Mouse (Mus musculus) small intestine, adult 2 months (tissue): ENCODE results near the gene Rhbdf2. TPM values are rescaled to one million over a fixed set of nuclear protein-coding genes. Genes with fewer than 3 reads are reported as not detected.
A peak's percentile ranks its signal among the peaks of the same experiment; 100 is the strongest.

ENCODE experiments used
- H3K27ac ChIP-seq: fragments of 200-500 bp; 2 replicates; pipeline ENCODE4 v1.5.1; 2012; ENCODE audit warnings: low read depth, low read length, control low read depth, inconsistent platforms; ENCODE audit not compliant: insufficient read depth
- H3K27me3 ChIP-seq: fragments of 200-500 bp; 2 replicates; pipeline ENCODE4 v1.6.1; 2012; ENCODE audit warnings: mild to moderate bottlenecking, moderate library complexity, low read length, inconsistent platforms; ENCODE audit not compliant: control insufficient read depth, insufficient read depth
- H3K36me3 ChIP-seq: fragments of 200-500 bp; 2 replicates; pipeline ENCODE4 v1.6.1; 2012; ENCODE audit warnings: mild to moderate bottlenecking, low read length, control low read depth, inconsistent platforms; ENCODE audit not compliant: control insufficient read depth, insufficient read depth
- H3K4me1 ChIP-seq: fragments of 200-500 bp; 2 replicates; pipeline ENCODE4 v1.6.1; 2012; ENCODE audit warnings: low read length, inconsistent platforms, mixed read lengths; ENCODE audit not compliant: control insufficient read depth, insufficient read depth, insufficient read length
- H3K4me3 ChIP-seq: fragments of 200-500 bp; 2 replicates; pipeline ENCODE4 v1.5.1; 2012; ENCODE audit warnings: low read depth, mild to moderate bottlenecking, control low read depth, inconsistent platforms, low read length, moderate library complexity
- CTCF ChIP-seq: fragments of 200-500 bp; IDR thresholded peaks from 2 replicates; pipeline ENCODE4 v1.5.1; 2012; ENCODE audit warnings: low read depth, mild to moderate bottlenecking, control low read depth, inconsistent platforms, low read length, moderate library complexity, mixed read lengths; ENCODE audit not compliant: insufficient replicate concordance, insufficient read length; ENCODE audit errors: extremely low read depth
- POLR2A ChIP-seq: fragments of 200-500 bp; IDR thresholded peaks from 2 replicates; pipeline ENCODE4 v1.6.1; 2012; ENCODE audit warnings: low read depth, mild to moderate bottlenecking, control low read depth, inconsistent platforms, low read length, moderate library complexity
- WGBS: fragments of 180-500 bp; shearing (Covaris S2); methylation state at CpG from one replicate; pipeline ENCODE4 v1.1.7; 2018; 5-methylcytosine and 5-hydroxymethylcytosine counted together
- polyA plus RNA-seq: library from polyadenylated mRNA; depleted of rRNA; stranded (reverse); fragments of >200 nt; gene quantifications from 2 replicates; pipeline ENCODE4 v1.2.3, GENCODE M21; 2012

Rhbdf2 gene
- polyA plus RNA-seq, 1 experiment: 40.8 TPM

- Histone ChIP-seq H3K4me3 (no peak overlapping the region), H3K36me3 (no peaks in the 10 kb centered on the region), H3K4me1 (peaks cover 68% of the 10 kb centered on the region), H3K27me3 (no peaks in the 10 kb centered on the region), H3K27ac (no peak overlapping the region)
- WGBS: 23% methylated on average over 9 of the region's 9 CpGs
- TF ChIP-seq CTCF: no peak
- no peak for TF ChIP-seq POLR2A
These were observed 6.7 kb downstream of the Rhbdf2 start for GRCm38 (mm10) chr11:116620073-116620472.

- H3K27me3 ChIP-seq: no peaks in the 10 kb centered on the region
- no peak overlapping the region for H3K4me3 ChIP-seq
- TF ChIP-seq POLR2A (no peak), CTCF (no peak)
- H3K36me3 ChIP-seq: no peaks in the 10 kb centered on the region
- whole genome bisulfite sequencing: 43% methylated on average over 8 of the region's 8 CpGs
- H3K27ac ChIP-seq: no peak overlapping the region
- H3K4me1 ChIP-seq: peaks cover 73% of the 10 kb centered on the region
These were observed 7.3 kb downstream of the Rhbdf2 start for GRCm38 (mm10) chr11:116619561-116619960.

- peaks cover 76% of the 10 kb centered on the region for H3K4me1 ChIP-seq
- no peaks in the 10 kb centered on the region for H3K36me3 ChIP-seq
- H3K27me3 ChIP-seq: no peaks in the 10 kb centered on the region
- 48% methylated on average over 7 of the region's 7 CpGs for WGBS
- H3K27ac ChIP-seq: no peak overlapping the region
- no peak overlapping the region for H3K4me3 ChIP-seq
- TF ChIP-seq CTCF (no peak), POLR2A (no peak)
These were observed 7.7 kb downstream of the Rhbdf2 start for GRCm38 (mm10) chr11:116619156-116619555.

GRCm38 (mm10) chr11:116618666-116619065 is 8.2 kb downstream of the Rhbdf2 start:
- no peaks in the 10 kb centered on the region for H3K27me3 ChIP-seq
- WGBS: 91% methylated on average over 7 of the region's 7 CpGs
- H3K27ac ChIP-seq: no peak overlapping the region
- no peaks in the 10 kb centered on the region for H3K36me3 ChIP-seq
- peaks cover 76% of the 10 kb centered on the region for H3K4me1 ChIP-seq
- TF ChIP-seq POLR2A: no peak
- no peak for TF ChIP-seq CTCF
- H3K4me3 ChIP-seq: no peak overlapping the region

GRCm38 (mm10) chr11:116617641-116618040 is 9.2 kb downstream of the Rhbdf2 start:
- H3K36me3 ChIP-seq: no peaks in the 10 kb centered on the region
- H3K4me1 ChIP-seq: peaks cover 72% of the 10 kb centered on the region
- no peak overlapping the region for H3K4me3 ChIP-seq
- no peak for TF ChIP-seq CTCF
- TF ChIP-seq POLR2A: no peak
- 71% methylated on average over 7 of the region's 7 CpGs for WGBS
- H3K27me3 ChIP-seq: no peaks in the 10 kb centered on the region
- no peak overlapping the region for H3K27ac ChIP-seq

GRCm38 (mm10) chr11:116616438-116617118 is 10.2 kb downstream of the Rhbdf2 start:
- 60% methylated on average over 10 of the region's 10 CpGs for WGBS
- H3K4me3 ChIP-seq: no peak overlapping the region
- peaks cover 62% of the 10 kb centered on the region for H3K4me1 ChIP-seq
- peak overlapping the region; percentile 66 for H3K27ac ChIP-seq
- H3K36me3 ChIP-seq: no peaks in the 10 kb centered on the region
- no peaks in the 10 kb centered on the region for H3K27me3 ChIP-seq
- no peak for TF ChIP-seq CTCF
- no peak for TF ChIP-seq POLR2A

GRCm38 (mm10) chr11:116615735-116616437 is 10.9 kb downstream of the Rhbdf2 start:
- Histone ChIP-seq H3K4me3 (peak overlapping the region; percentile 35), H3K4me1 (peaks cover 56% of the 10 kb centered on the region), H3K36me3 (no peaks in the 10 kb centered on the region), H3K27me3 (no peaks in the 10 kb centered on the region), H3K27ac (peak overlapping the region; percentile 82)
- TF ChIP-seq CTCF (no peak), POLR2A (no peak)
- 9% methylated on average over 15 of the region's 15 CpGs for WGBS

GRCm38 (mm10) chr11:116613234-116613633 is 13.6 kb downstream of the Rhbdf2 start:
- Histone ChIP-seq H3K4me3 (no peak overlapping the region), H3K27me3 (no peaks in the 10 kb centered on the region), H3K36me3 (peaks cover 11% of the 10 kb centered on the region), H3K4me1 (peaks cover 43% of the 10 kb centered on the region), H3K27ac (no peak overlapping the region)
- no peak for TF ChIP-seq CTCF
- no peak for TF ChIP-seq POLR2A
- WGBS: 89% methylated on average over 6 of the region's 6 CpGs
